Mouse (Mus musculus): ENCODE measurements around the gene Zfp146.

GRCm38 (mm10) chr7:30202895-30203690, 33.5 kb upstream of the Zfp146 start:
- no peak for TF ChIP-seq CTCF (IDR thresholded peaks at IDR 0.05)
- no peak for TF ChIP-seq EP300 (IDR thresholded peaks at IDR 0.05)
